Mouse (Mus musculus): ENCODE results near the gene Cgas. TPM values are rescaled to one million over a fixed set of nuclear protein-coding genes. Genes with fewer than 3 reads are reported as not detected.

Gene Cgas
- total RNA-seq, 2 experiments from 2014 or later: 0.45 to 0.55 TPM

GRCm38 (mm10) chr9:78394602-78395001, 48.4 kb downstream of the Cgas start:
- intact Hi-C loops (cut with DNase I): no loop called here

DNA sequence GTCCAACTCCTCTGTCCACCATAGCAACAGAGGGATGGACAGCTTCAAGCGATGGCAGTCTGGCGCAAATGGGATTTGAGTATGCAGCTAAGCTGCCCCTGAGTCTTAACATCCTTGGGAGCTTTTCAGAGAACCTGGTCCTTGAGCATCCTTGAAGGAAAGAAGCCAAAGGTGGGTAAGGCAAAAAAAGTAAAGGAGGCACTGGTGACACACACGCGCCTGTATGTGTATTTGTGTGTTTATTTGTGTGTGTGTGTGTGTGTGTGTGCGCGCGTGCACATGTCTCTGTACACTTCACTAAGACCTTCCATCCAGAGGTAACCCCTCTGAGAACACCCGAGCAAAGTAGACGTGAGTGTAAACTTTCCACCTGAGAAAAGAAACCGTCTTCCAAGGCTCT, 49.3 kb downstream of the Cgas start:
- intact Hi-C loops (cut with DNase I): no loop called here
- DNase-seq (ENCODE audit: low spot score): no peak

More at GRCm38 (mm10) chr9:78394602-78395001, 48.4 kb downstream of the Cgas start:
- DNase-seq (ENCODE audit: low spot score): no peak

DNA sequence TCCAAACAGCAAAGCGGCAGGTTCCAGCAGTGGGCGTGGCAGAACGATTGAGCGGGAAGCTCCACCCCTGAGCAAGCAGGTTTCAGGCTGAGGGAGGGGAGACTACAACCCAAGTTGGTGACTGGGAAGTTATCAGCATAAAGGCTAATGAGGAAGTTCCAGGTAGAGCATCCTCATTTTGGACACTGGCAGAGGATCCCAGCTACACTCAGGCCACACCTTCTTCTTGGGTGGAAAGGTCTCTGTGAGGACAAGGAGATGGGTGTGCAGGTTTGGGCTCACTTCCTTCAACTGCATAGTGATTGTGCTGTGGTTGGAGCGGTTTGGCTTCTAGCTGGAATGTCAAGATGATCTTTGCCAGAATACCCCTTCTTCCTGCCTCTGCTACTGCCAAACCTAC, 53.1 kb downstream of the Cgas start:
- intact Hi-C loops (cut with DNase I): no loop called here
- DNase-seq (ENCODE audit: low spot score): no peak

DNA sequence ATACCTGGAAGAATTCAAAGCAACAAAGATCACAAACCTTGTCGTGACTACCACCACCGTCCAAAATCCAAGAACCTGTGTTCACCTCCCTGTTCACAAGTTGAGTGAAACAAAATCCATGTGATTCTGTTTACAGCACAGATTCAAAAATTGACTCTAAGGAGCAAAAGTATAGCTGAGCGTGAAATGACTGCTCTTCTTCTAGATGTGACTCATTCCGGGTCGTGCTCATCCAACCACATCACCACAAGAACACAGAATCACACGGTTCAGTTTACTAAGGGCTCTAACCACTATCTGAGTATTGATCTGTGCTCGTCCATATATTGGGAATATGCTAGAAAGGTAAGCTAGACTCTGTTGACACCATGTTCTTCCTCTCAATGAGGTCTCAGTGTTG, 56.1 kb downstream of the Cgas start:
- DNase-seq (ENCODE audit: low spot score): no peak
- intact Hi-C loops (cut with DNase I): no loop called here

GRCm38 (mm10) chr9:78385893-78386292, 57.1 kb downstream of the Cgas start:
- intact Hi-C loops (cut with DNase I): no loop called here
- no peak for DNase-seq (ENCODE audit: low spot score)

Small RNA genes lying within 50 kb of the gene (microRNA-seq; reads per million reads assigned to microRNA genes)
- gene Gm26377: not detected

Other genes starting within 250 kb of the Cgas start
- gene Gsta1, start 212.6 kb downstream of the Cgas start, total RNA-seq (2021): under 1 TPM in 1 of 2 experiments, not detected in 1; 0.39 TPM
- under 1 TPM; 0.39 to 0.89 TPM for gene Gm3776, start 186.1 kb downstream of the Cgas start, total RNA-seq (2021)
- not detected for gene Gm10639, start 153.3 kb downstream of the Cgas start, total RNA-seq (2021)
- not detected for gene Omt2a, start 128.4 kb downstream of the Cgas start, total RNA-seq (2021)
- not detected for gene Omt2b, start 115.6 kb downstream of the Cgas start, total RNA-seq (2021)
- 1 to 10 TPM in 1 of 2 experiments, under 1 TPM in 1; 0.45 to 1.2 TPM for gene Gsta2, start 87.4 kb downstream of the Cgas start, total RNA-seq (2021)
- gene Dppa5a, start 75.1 kb downstream of the Cgas start, total RNA-seq (2021): not detected
- gene Ooep, start 64.5 kb downstream of the Cgas start, total RNA-seq (2021): not detected
- not detected for gene Ddx43, start 47.5 kb downstream of the Cgas start, total RNA-seq (2021)
- 10 to 100 TPM; 24.5 to 25.5 TPM for gene Mto1, start 5.0 kb upstream of the Cgas start, total RNA-seq (2021)
- not detected for gene Gm17324, start 5.5 kb upstream of the Cgas start, total RNA-seq (2021)
- gene Eef1a1, start 45.9 kb upstream of the Cgas start, total RNA-seq (2021): 1,000 to 10,000 TPM; 1,031 to 1,197 TPM
- 1 to 10 TPM; 5.2 to 6.0 TPM for gene Slc17a5, start 144.8 kb upstream of the Cgas start, total RNA-seq (2021)
- 1 to 10 TPM; 1.3 to 1.8 TPM for gene Cd109, start 172.3 kb upstream of the Cgas start, total RNA-seq (2021)